Mouse (Mus musculus): Measurements from ENCODE around the gene S1pr5. TPM values are rescaled to one million over a fixed set of nuclear protein-coding genes. Genes with fewer than 3 reads are reported as not detected.

Gene S1pr5
- polyA plus RNA-seq, 1 experiment = 0.78 TPM

GRCm38 (mm10) chr9:21235341-21235740, 12.9 kb downstream of the S1pr5 start:
- no peak for DNase-seq
- TF ChIP-seq CTCF (IDR thresholded peaks at IDR 0.05; ENCODE audit: borderline replicate concordance, control insufficient read depth, extremely low read depth, insufficient read depth, low read length, poor library complexity) (no peak), POLR2A (IDR thresholded peaks at IDR 0.05; ENCODE audit: control insufficient read depth, extremely low read depth, insufficient read depth, low read length, poor library complexity) (no peak)
- Histone ChIP-seq H3K36me3 (ENCODE audit: control insufficient read depth, insufficient read depth, low read length) (0 out of 2 replicates have a peak, but pooled peaks cover under 1% of the 10 kb centered on the region), H3K27ac (ENCODE audit: control insufficient read depth, insufficient read depth, low read length) (peak overlapping the region; percentile 20; the same call in 1 of the 2 replicates), H3K27me3 (ENCODE audit: control insufficient read depth, insufficient read depth, low read length) (no peaks in the 10 kb centered on the region), H3K4me1 (replicated peaks; ENCODE audit: control insufficient read depth, insufficient read depth, low read length) (peaks cover 25% of the 10 kb centered on the region), H3K4me3 (ENCODE audit: control insufficient read depth, insufficient read depth, low read length) (no peak overlapping the region)
- 23% methylated on average over 4 of the region's 4 CpGs for WGBS

- Histone ChIP-seq H3K4me3 (ENCODE audit: control insufficient read depth, insufficient read depth, low read length) (no peak overlapping the region), H3K4me1 (replicated peaks; ENCODE audit: control insufficient read depth, insufficient read depth, low read length) (peaks cover 25% of the 10 kb centered on the region), H3K27ac (ENCODE audit: control insufficient read depth, insufficient read depth, low read length) (no peak overlapping the region), H3K36me3 (ENCODE audit: control insufficient read depth, insufficient read depth, low read length) (0 out of 2 replicates have a peak, but pooled peaks cover 5% of the 10 kb centered on the region), H3K27me3 (ENCODE audit: control insufficient read depth, insufficient read depth, low read length) (no peaks in the 10 kb centered on the region)
- TF ChIP-seq CTCF (IDR thresholded peaks at IDR 0.05; ENCODE audit: borderline replicate concordance, control insufficient read depth, extremely low read depth, insufficient read depth, low read length, poor library complexity) = no peak
- TF ChIP-seq POLR2A (IDR thresholded peaks at IDR 0.05; ENCODE audit: control insufficient read depth, extremely low read depth, insufficient read depth, low read length, poor library complexity) = no peak
- DNase-seq = no peak
- 98% methylated on average over 28 of the region's 28 CpGs for WGBS
These were observed 14.4 kb downstream of the S1pr5 start for GRCm38 (mm10) chr9:21233805-21234204.

- 98% methylated on average over 29 of the region's 29 CpGs for WGBS
- Histone ChIP-seq H3K27ac (ENCODE audit: control insufficient read depth, insufficient read depth, low read length) (no peak overlapping the region), H3K4me3 (ENCODE audit: control insufficient read depth, insufficient read depth, low read length) (no peak overlapping the region), H3K27me3 (ENCODE audit: control insufficient read depth, insufficient read depth, low read length) (no peaks in the 10 kb centered on the region), H3K4me1 (replicated peaks; ENCODE audit: control insufficient read depth, insufficient read depth, low read length) (peaks cover 25% of the 10 kb centered on the region), H3K36me3 (ENCODE audit: control insufficient read depth, insufficient read depth, low read length) (0 out of 2 replicates have a peak, but pooled peaks cover 5% of the 10 kb centered on the region)
- TF ChIP-seq POLR2A (IDR thresholded peaks at IDR 0.05; ENCODE audit: control insufficient read depth, extremely low read depth, insufficient read depth, low read length, poor library complexity) (no peak), CTCF (IDR thresholded peaks at IDR 0.05; ENCODE audit: borderline replicate concordance, control insufficient read depth, extremely low read depth, insufficient read depth, low read length, poor library complexity) (no peak)
- DNase-seq = no peak
These were observed 14.9 kb downstream of the S1pr5 start for GRCm38 (mm10) chr9:21233366-21233765.

- DNase-seq = no peak
- 95% methylated on average over 5 of the region's 5 CpGs for WGBS
- Histone ChIP-seq H3K4me1 (replicated peaks; ENCODE audit: control insufficient read depth, insufficient read depth, low read length) (peaks cover 25% of the 10 kb centered on the region), H3K27ac (ENCODE audit: control insufficient read depth, insufficient read depth, low read length) (no peak overlapping the region), H3K36me3 (ENCODE audit: control insufficient read depth, insufficient read depth, low read length) (0 out of 2 replicates have a peak, but pooled peaks cover 5% of the 10 kb centered on the region), H3K27me3 (ENCODE audit: control insufficient read depth, insufficient read depth, low read length) (no peaks in the 10 kb centered on the region), H3K4me3 (ENCODE audit: control insufficient read depth, insufficient read depth, low read length) (no peak overlapping the region)
- no peak for TF ChIP-seq CTCF (IDR thresholded peaks at IDR 0.05; ENCODE audit: borderline replicate concordance, control insufficient read depth, extremely low read depth, insufficient read depth, low read length, poor library complexity)
- no peak for TF ChIP-seq POLR2A (IDR thresholded peaks at IDR 0.05; ENCODE audit: control insufficient read depth, extremely low read depth, insufficient read depth, low read length, poor library complexity)
These were observed 15.4 kb downstream of the S1pr5 start for GRCm38 (mm10) chr9:21232867-21233266.

- no peak overlapping the region for H3K4me3 ChIP-seq (ENCODE audit: control insufficient read depth, insufficient read depth, low read length)
These were observed 16.7 kb downstream of the S1pr5 start for GRCm38 (mm10) chr9:21231551-21231950.

GRCm38 (mm10) chr9:21227342-21227741, 20.9 kb downstream of the S1pr5 start:
- Histone ChIP-seq H3K27me3 (ENCODE audit: control insufficient read depth, insufficient read depth, low read length) (no peaks in the 10 kb centered on the region), H3K36me3 (ENCODE audit: control insufficient read depth, insufficient read depth, low read length) (0 out of 2 replicates have a peak, but pooled peaks cover 5% of the 10 kb centered on the region), H3K27ac (ENCODE audit: control insufficient read depth, insufficient read depth, low read length) (no peak overlapping the region; the same call in 1 of the 2 replicates), H3K4me1 (replicated peaks; ENCODE audit: control insufficient read depth, insufficient read depth, low read length) (peaks cover 13% of the 10 kb centered on the region), H3K4me3 (ENCODE audit: control insufficient read depth, insufficient read depth, low read length) (peak overlapping the region; percentile 47)
- 17% methylated on average over 16 of the region's 16 CpGs for WGBS
- TF ChIP-seq POLR2A (IDR thresholded peaks at IDR 0.05; ENCODE audit: control insufficient read depth, extremely low read depth, insufficient read depth, low read length, poor library complexity) (0 out of 2 replicates have a peak, but pooled peaks have one; percentile 35), CTCF (IDR thresholded peaks at IDR 0.05; ENCODE audit: borderline replicate concordance, control insufficient read depth, extremely low read depth, insufficient read depth, low read length, poor library complexity) (no peak)
- DNase-seq = peak; percentile 53

More at GRCm38 (mm10) chr9:21231551-21231950, 16.7 kb downstream of the S1pr5 start:
- H3K4me1 ChIP-seq (replicated peaks; ENCODE audit: control insufficient read depth, insufficient read depth, low read length) = peaks cover 20% of the 10 kb centered on the region
- H3K36me3 ChIP-seq (ENCODE audit: control insufficient read depth, insufficient read depth, low read length) = 0 out of 2 replicates have a peak, but pooled peaks cover 5% of the 10 kb centered on the region
- H3K27ac ChIP-seq (ENCODE audit: control insufficient read depth, insufficient read depth, low read length) = no peak overlapping the region
- 91% methylated on average over 23 of the region's 23 CpGs for WGBS
- no peaks in the 10 kb centered on the region for H3K27me3 ChIP-seq (ENCODE audit: control insufficient read depth, insufficient read depth, low read length)
- DNase-seq = no peak
- TF ChIP-seq CTCF (IDR thresholded peaks at IDR 0.05; ENCODE audit: borderline replicate concordance, control insufficient read depth, extremely low read depth, insufficient read depth, low read length, poor library complexity) = no peak
- TF ChIP-seq POLR2A (IDR thresholded peaks at IDR 0.05; ENCODE audit: control insufficient read depth, extremely low read depth, insufficient read depth, low read length, poor library complexity) = no peak

Measured in thymus, adult 2 months (tissue).